Mouse (Mus musculus) frontal cortex, adult 2 months (tissue): ENCODE data around the gene Pa2g4. TPM values are rescaled to one million over a fixed set of nuclear protein-coding genes. Genes with fewer than 3 reads are reported as not detected.

Source experiments
- DNase-seq, 2 experiments: peaks; one replicate each; pipeline ENCODE4 v3.0.0; 2022; ENCODE audit warnings: low spot score in 1 of 2; ENCODE audit errors: extremely low spot score in 1 of 2
- polyA plus RNA-seq: library from polyadenylated mRNA; depleted of rRNA; stranded (reverse); fragments of >200 nt; gene quantifications from 2 replicates; pipeline ENCODE4 v1.2.3, GENCODE M21; 2012

The Pa2g4 gene
- polyA plus RNA-seq, 1 experiment: 78.6 TPM

GRCm38 (mm10) chr10:128538340-128538870 is 27.4 kb downstream of the Pa2g4 start:
- no peak for DNase-seq

- DNase-seq: peak; percentile 81 to 96
Measured at GRCm38 (mm10) chr10:128536266-128536940, 29.4 kb downstream of the Pa2g4 start.

GRCm38 (mm10) chr10:128535624-128536265 is 30.0 kb downstream of the Pa2g4 start:
- no peak for DNase-seq

- DNase-seq: no peak
Measured at GRCm38 (mm10) chr10:128535206-128535605, 30.6 kb downstream of the Pa2g4 start.

GRCm38 (mm10) chr10:128526366-128527356 is 39.1 kb downstream of the Pa2g4 start:
- DNase-seq: no peak

- DNase-seq: peak; percentile 91 to 93
Measured at GRCm38 (mm10) chr10:128525671-128526308, 40.0 kb downstream of the Pa2g4 start, which contains the start of gene Esyt1. Esyt1 (minus strand) TSS chr10:128525871.

- peak in 1 of 2 experiments; percentile 54 for DNase-seq
Measured at GRCm38 (mm10) chr10:128524732-128525662, 40.8 kb downstream of the Pa2g4 start.

GRCm38 (mm10) chr10:128524111-128524731 is 41.6 kb downstream of the Pa2g4 start:
- DNase-seq: no peak

- DNase-seq: no peak
Measured at GRCm38 (mm10) chr10:128522351-128522750, 43.4 kb downstream of the Pa2g4 start.

GRCm38 (mm10) chr10:128520591-128520990 is 45.2 kb downstream of the Pa2g4 start:
- DNase-seq: no peak

- peak in 1 of 2 experiments; percentile 57 for DNase-seq
Measured at GRCm38 (mm10) chr10:128518833-128519232, 47.0 kb downstream of the Pa2g4 start.

GRCm38 (mm10) chr10:128516677-128517076 is 49.1 kb downstream of the Pa2g4 start:
- no peak for DNase-seq

GRCm38 (mm10) chr10:128516029-128516428 is 49.8 kb downstream of the Pa2g4 start:
- no peak for DNase-seq

GRCm38 (mm10) chr10:128515044-128515443 is 50.7 kb downstream of the Pa2g4 start:
- DNase-seq: no peak

- DNase-seq: no peak
Measured at GRCm38 (mm10) chr10:128511761-128512160, 54.0 kb downstream of the Pa2g4 start.

- DNase-seq: no peak
Measured at GRCm38 (mm10) chr10:128511189-128511588, 54.6 kb downstream of the Pa2g4 start.

- no peak for DNase-seq
Measured at GRCm38 (mm10) chr10:128510301-128510700, 55.5 kb downstream of the Pa2g4 start.

GRCm38 (mm10) chr10:128509831-128510230 is 56.0 kb downstream of the Pa2g4 start:
- DNase-seq: no peak

GRCm38 (mm10) chr10:128509203-128509602 is 56.6 kb downstream of the Pa2g4 start:
- DNase-seq: no peak
